Mouse (Mus musculus) limb, embryonic 10.5 days (tissue): Measurements from ENCODE around the gene Smim14. TPM values are rescaled to one million over a fixed set of nuclear protein-coding genes. Genes with fewer than 3 reads are reported as not detected.
A peak's percentile ranks its signal among the peaks of the same experiment; 100 is the strongest.

Experiments
- DNase-seq: peaks from one replicate; pipeline ENCODE4 v3.0.0-alpha.2; 2017; ENCODE audit warnings: low spot score
- H3K27ac ChIP-seq: fragments of 300-500 bp; sonication (generic); 2 replicates; pipeline ENCODE4 v1.5.1; 2016; ENCODE audit warnings: mild to moderate bottlenecking
- H3K27me3 ChIP-seq: fragments of 300-500 bp; sonication (generic); 2 replicates; pipeline ENCODE4 v1.6.1; 2016; ENCODE audit warnings: low read depth, mild to moderate bottlenecking; ENCODE audit not compliant: poor library complexity, severe bottlenecking
- H3K36me3 ChIP-seq: fragments of 300-500 bp; sonication (generic); 2 replicates; pipeline ENCODE4 v1.6.1; 2016; ENCODE audit warnings: mild to moderate bottlenecking, moderate library complexity
- H3K4me1 ChIP-seq: fragments of 300-500 bp; sonication (generic); 2 replicates; pipeline ENCODE4 v1.6.1; 2016
- H3K4me3 ChIP-seq: fragments of 300-500 bp; sonication (generic); 2 replicates; pipeline ENCODE4 v1.5.1; 2016; ENCODE audit warnings: mild to moderate bottlenecking, moderate library complexity
- H3K9me3 ChIP-seq: fragments of 300-500 bp; sonication (generic); replicated peaks from 2 replicates; pipeline ENCODE4 v1.6.1; 2016; ENCODE audit warnings: mild to moderate bottlenecking
- WGBS: fragments of 180-500 bp; shearing (Covaris S2); methylation state at CpG from one replicate; pipeline ENCODE4 v1.1.7; 2016; 5-methylcytosine and 5-hydroxymethylcytosine counted together
- polyA plus RNA-seq: library from polyadenylated mRNA; unstranded; fragments of >200 nt; fragmentation: Nextera tagmentation; extraction: Ambion mirVana; gene quantifications from 2 replicates; pipeline ENCODE4 v1.2.1, GENCODE M21; 2016

Gene Smim14
- polyA plus RNA-seq, 1 experiment from 2014 or later = 67.0 TPM

DNA sequence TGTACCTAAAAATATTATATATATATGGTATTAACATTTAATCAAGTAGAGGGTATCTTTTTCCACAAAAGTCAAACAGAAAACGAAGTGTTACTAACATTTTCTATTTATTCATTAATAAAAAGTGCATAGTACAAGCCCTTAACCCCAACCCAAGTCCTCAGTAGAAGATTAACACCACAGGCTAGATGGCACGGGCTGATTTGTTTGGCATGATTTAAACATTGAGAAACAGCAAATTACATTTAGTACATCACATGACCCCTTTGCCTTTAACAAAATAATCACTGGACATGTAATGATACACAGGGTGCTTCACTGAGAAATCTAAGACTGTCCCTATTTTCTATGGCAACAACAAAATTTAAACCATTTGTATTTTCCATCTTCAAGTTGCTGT is 90.2 kb downstream of the Smim14 start:
- H3K36me3 ChIP-seq = peaks cover 3% of the 10 kb centered on the region; the same call in 1 of the 2 replicates
- no peak overlapping the region for H3K4me3 ChIP-seq
- peaks cover 10% of the 10 kb centered on the region for H3K4me1 ChIP-seq
- no peak for DNase-seq
- H3K27me3 ChIP-seq = no peaks in the 10 kb centered on the region
- no peak overlapping the region for H3K27ac ChIP-seq
- H3K9me3 ChIP-seq = no peaks in the 10 kb centered on the region
- WGBS = 87% methylated on average over 2 of the region's 2 CpGs

DNA sequence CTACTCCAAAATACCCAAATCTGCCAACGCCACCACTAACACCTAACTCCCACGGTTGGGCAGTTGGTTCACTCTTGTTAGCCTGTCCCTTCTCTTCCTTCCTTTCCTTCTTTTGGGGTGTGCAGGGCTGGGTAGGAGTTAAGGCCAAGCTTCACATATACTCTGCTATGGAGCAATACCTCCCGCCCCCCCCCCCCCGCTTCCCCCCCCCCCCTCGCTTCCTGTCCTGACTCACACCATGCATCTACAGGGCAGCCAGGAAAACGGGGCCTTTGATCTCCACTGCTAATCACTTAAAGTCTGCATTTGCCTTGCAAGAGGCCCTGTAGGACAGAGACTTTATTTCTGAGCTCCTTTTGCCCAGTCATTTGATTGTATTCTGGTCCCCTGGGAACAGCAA is 92.0 kb downstream of the Smim14 start:
- 75% methylated on average over 2 of the region's 6 CpGs for WGBS
- no peak overlapping the region for H3K27ac ChIP-seq
- peaks cover 10% of the 10 kb centered on the region for H3K4me1 ChIP-seq
- DNase-seq = no peak
- no peak overlapping the region for H3K4me3 ChIP-seq
- H3K27me3 ChIP-seq = no peaks in the 10 kb centered on the region
- H3K9me3 ChIP-seq = no peaks in the 10 kb centered on the region
- no peaks in the 10 kb centered on the region; the same call in 1 of the 2 replicates for H3K36me3 ChIP-seq

DNA sequence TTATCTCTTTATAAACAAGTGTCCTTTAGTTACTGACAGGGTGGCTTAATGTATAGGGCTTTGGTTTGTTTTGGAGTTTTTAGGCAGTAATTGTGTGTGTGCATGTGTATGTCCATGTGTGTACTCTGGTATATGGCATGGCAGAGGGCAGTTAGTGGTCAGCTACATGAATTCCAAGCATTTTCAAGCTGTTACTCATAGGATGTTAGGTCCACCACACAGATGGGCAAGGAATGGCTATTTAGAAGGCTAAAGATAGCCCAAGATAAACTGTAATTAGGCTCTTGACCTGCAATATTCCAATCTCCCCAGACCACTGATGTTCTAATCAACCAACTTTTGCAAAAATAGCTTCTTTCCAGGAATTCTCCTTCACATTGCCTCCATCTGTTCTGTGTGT is 98.9 kb downstream of the Smim14 start:
- no peak overlapping the region for H3K4me3 ChIP-seq
- peaks cover 2% of the 10 kb centered on the region; the same call in 1 of the 2 replicates for H3K36me3 ChIP-seq
- H3K9me3 ChIP-seq = no peaks in the 10 kb centered on the region
- H3K4me1 ChIP-seq = peaks cover 25% of the 10 kb centered on the region
- no peak for DNase-seq
- H3K27ac ChIP-seq = no peak overlapping the region
- H3K27me3 ChIP-seq = no peaks in the 10 kb centered on the region

DNA sequence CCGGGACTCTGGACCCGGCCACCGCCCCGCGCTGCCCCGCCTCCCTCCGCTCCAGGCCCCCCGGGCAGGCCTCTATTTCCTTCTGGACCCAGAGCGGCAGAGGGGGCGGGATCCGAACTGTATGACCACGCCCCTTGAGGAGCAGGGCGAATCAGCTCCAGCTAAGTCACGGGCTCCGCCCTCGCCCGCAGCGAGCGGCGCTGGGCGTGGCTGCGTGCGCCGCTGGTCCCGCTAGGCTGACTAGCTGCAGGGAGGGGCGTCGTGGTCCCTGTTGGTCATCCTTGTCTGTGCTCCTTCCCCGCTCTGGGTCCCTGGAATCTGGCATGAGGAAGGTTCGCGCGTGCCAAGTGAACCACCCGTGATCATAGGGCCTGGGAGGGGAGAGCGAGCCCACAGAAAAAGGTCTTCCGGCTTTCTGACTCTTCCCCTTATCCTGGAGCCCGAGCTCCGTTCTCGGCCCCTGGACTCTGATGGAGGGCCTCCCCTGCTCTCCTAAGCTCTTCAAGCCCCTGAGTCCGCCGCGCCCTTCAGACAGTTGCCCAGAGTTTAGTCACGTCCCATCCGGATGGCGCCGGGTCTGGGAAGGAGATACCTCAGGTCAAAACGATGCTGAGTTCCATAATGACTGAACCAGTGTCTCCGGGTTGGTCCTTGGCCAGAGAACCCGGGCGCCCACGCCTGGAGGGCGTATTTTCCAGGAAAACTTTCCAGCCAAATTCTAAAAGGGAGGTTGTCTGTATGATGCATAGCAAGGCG is 101.0 kb downstream of the Smim14 start, which contains the start of gene Ugdh:
Gene Ugdh, minus strand, starts transcription at position 144 of the 756 bp plus-strand sequence.
- WGBS = under 1% methylated on average over 51 of the region's 51 CpGs
- DNase-seq = peak; percentile 96

DNA sequence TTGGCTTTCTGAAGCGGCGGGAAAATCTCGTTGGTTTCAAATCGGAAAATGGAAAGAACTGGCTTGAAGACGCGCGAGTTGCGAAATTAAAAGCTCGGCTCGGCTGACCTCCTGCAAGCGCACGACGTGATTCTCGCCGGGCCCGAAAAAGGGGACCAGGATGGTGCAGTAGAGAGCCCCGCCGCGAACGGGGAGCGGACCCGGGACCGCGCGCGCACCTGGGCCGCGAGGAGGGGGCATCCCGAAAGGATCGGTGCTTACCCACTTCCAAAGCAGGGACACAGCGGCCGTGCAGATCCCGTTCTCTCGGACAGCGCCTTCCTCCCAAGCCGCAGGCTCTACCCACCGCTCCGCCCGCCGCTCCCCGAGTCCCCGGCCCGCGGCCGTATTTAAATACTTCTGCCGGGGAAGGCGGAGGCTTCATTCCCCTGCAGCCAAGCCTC is 101.6 kb downstream of the Smim14 start:
- no peak for DNase-seq
- H3K27ac ChIP-seq = peak overlapping the region; percentile 90
- under 1% methylated on average over 47 of the region's 47 CpGs for whole genome bisulfite sequencing
- peaks cover 25% of the 10 kb centered on the region for H3K4me1 ChIP-seq
- no peaks in the 10 kb centered on the region for H3K9me3 ChIP-seq
- peak overlapping the region; percentile 90 for H3K4me3 ChIP-seq
- H3K27me3 ChIP-seq = no peaks in the 10 kb centered on the region
- peaks cover 2% of the 10 kb centered on the region; the same call in 1 of the 2 replicates for H3K36me3 ChIP-seq

More for the DNA sequence above, 101.0 kb downstream of the Smim14 start, which contains the start of gene Ugdh:
- Histone ChIP-seq H3K36me3 (peaks cover 2% of the 10 kb centered on the region; the same call in 1 of the 2 replicates), H3K4me1 (peaks cover 25% of the 10 kb centered on the region), H3K27me3 (no peaks in the 10 kb centered on the region), H3K9me3 (no peaks in the 10 kb centered on the region), H3K4me3 (peak within 1 kb of the TSS; percentile 90), H3K27ac (peak within 1 kb of the TSS; percentile 90)

DNA sequence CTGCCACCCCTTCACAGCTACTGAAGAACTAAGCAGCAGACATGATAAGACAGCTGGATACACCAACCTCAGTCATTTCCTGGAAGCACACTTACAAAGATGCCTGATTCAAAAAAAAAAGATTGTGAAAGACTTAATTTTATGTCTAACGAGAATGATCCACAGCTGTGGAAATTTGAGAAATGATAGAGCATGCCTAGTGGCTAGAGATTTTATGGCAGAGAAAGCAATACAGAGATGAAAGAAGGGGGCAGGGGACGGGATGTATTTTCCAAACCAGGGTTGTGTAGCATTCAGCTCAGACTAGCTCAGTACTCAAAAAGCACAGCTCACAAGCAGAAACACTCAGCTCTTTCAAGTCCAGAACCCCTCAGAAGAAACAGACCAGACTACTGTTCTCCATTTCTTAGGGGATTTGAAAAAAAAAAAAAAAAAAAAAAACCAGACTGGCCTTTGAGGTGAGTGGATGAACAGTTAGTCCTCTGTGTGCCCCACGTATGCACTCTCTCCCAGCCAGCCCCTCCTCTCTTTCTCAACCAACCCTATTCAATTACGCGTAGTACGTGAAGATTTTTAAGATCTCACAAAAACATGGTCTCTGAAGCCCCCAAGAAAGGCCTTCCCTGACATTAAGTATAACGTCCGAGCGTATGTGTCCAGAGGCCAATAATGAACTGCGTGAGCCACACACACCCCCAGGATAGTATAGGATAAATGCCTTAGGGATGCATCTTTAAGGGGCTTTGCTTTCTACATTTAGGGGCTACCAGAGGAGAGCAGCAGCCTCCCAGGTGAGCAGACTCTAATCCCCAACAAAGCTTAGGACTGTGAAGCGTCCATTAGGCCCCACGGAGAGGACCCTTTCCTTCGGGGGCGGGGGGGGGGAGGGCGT is 102.3 kb downstream of the Smim14 start:
- 6% methylated on average over 15 of the region's 15 CpGs for WGBS

DNA sequence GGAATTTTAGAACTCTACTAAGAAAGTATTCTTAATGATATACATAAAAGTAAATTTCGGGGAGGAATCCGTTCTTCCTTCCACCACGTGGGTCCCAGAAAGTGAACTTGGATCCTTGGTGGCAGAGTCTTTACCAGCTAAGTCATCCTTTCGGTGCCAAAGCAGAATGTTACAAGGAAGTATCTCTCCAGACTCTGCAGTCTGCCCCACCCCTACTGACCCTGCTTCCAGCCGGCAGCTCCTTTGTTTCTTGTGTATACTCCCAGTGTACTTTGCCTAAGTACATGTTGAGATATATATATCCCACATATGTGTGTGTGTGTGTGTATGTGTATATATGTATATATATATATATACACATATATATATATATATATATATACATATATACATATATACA is 107.5 kb downstream of the Smim14 start:
- WGBS = 93% methylated on average over 5 of the region's 5 CpGs
- Histone ChIP-seq H3K27me3 (no peaks in the 10 kb centered on the region), H3K4me1 (peaks cover 3% of the 10 kb centered on the region; the same call in 1 of the 2 replicates), H3K27ac (no peak overlapping the region), H3K4me3 (no peak overlapping the region), H3K36me3 (peaks cover 27% of the 10 kb centered on the region), H3K9me3 (no peaks in the 10 kb centered on the region)
- no peak for DNase-seq

More for the DNA sequence above, 102.3 kb downstream of the Smim14 start:
- Histone ChIP-seq H3K4me1 (peaks cover 25% of the 10 kb centered on the region), H3K4me3 (peak overlapping the region; percentile 90), H3K27ac (peak overlapping the region; percentile 90), H3K36me3 (peaks cover 2% of the 10 kb centered on the region; the same call in 1 of the 2 replicates), H3K27me3 (no peaks in the 10 kb centered on the region), H3K9me3 (no peaks in the 10 kb centered on the region)
- no peak for DNase-seq

DNA sequence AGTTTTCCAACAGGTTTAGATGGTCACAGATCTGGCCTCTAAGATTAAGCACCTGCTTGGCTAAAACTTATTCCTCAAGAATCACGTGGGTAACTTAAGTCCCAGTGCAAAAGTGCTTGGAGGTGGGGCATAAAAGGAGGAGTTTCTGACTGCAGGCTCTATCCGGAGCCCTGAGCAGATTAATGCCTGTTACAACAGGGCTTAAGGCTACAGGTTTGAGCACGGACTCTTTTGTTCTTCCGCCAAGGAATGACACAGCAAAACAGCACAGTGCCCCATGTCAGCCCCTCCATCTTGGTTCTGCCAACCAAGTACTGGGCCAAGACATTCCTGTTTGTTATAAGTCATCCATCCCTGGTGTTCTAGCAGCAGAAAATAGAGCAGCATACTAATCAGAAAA is 108.7 kb downstream of the Smim14 start:
- Histone ChIP-seq H3K4me1 (no peaks in the 10 kb centered on the region), H3K27me3 (no peaks in the 10 kb centered on the region), H3K9me3 (no peaks in the 10 kb centered on the region), H3K4me3 (no peak overlapping the region), H3K36me3 (peaks cover 37% of the 10 kb centered on the region), H3K27ac (no peak overlapping the region)
- 50% methylated on average over 4 of the region's 4 CpGs for WGBS
- DNase-seq = no peak

DNA sequence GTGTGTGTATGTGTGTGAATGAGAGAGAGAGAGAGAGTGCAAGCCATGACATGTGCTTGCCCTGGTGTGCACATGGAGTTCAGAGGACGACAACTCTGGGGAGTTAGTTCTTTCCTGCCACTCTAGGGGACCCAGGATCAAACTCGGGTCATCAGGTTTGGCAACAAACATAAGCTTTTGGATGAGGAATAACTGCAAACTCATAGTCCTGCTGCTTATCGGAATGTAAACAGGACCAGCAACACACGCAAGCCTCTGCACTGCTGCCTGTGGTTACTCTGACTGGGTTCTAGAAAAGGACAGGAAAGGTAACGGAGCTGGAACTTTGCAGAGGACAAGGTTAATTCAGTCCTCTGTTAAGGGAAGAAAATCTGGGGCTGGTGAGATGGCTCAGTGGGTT is 111.7 kb downstream of the Smim14 start:
- WGBS = 93% methylated on average over 5 of the region's 5 CpGs
- Histone ChIP-seq H3K4me1 (no peaks in the 10 kb centered on the region), H3K27ac (no peak overlapping the region), H3K36me3 (peaks cover 65% of the 10 kb centered on the region), H3K9me3 (no peaks in the 10 kb centered on the region), H3K4me3 (no peak overlapping the region), H3K27me3 (no peaks in the 10 kb centered on the region)
- DNase-seq = no peak

DNA sequence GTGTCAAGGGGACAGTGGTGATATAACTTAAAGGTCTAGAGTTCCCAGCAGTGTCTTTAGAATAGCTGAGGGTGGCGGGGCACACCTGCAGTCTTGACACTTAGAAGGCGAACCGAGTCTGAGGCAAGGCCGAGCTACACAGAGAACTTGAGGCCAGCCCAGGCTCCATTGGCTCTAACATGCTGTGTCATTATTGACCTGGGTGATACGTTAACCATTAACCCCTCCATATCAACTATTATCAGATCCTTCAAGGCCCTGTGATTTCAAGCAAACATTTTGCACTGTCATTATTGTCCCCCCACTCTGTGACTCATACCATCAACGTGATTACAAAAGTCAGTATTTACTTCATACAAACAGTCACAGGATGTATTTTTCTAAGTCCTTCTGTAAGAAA is 112.8 kb downstream of the Smim14 start:
- WGBS = 93% methylated on average over 6 of the region's 6 CpGs
- Histone ChIP-seq H3K9me3 (no peaks in the 10 kb centered on the region), H3K27ac (no peak overlapping the region), H3K4me1 (no peaks in the 10 kb centered on the region), H3K27me3 (no peaks in the 10 kb centered on the region), H3K36me3 (peaks cover 67% of the 10 kb centered on the region), H3K4me3 (no peak overlapping the region)
- DNase-seq = no peak

DNA sequence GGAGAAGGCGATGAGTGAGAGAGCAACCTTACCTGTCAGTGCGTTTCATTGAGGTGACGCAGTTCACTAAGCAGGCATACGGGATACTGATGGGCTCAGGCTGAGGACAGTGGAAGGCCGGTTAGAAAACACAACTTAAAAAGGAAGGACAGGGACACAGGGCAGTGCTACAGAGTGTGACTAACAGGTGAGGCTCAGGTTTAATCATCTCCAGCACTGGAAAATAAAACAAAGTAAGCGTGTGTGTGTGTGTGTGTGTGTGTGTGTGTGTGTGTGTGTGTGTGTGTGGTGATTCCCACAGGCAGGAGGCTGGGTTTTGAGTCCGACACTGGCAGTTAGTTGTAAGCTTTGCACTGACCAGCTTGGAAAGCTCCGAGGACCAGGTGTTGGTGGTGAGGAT is 114.2 kb downstream of the Smim14 start:
- Histone ChIP-seq H3K27me3 (no peaks in the 10 kb centered on the region), H3K36me3 (peaks cover 78% of the 10 kb centered on the region)
- no peak for DNase-seq

DNA sequence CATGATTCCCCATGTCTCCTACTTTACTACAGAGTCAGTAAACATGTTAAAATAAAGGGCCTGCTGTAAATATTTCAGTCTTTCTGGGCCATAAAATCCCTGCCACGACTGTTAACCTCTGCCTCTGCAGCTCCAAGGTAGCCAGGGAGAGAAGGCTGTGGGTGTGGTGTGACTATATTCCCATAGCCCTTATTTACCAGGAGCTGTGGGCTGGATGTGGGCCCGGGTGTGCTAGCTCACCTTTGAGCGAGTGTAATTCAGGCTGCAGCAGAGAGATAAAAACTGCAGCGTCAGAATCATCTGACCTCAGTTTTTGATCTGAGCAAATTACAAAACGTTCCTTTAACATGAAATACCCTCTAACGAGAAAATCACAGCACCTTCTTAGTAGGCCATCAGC is 116.2 kb downstream of the Smim14 start:
- WGBS = 64% methylated on average over 6 of the region's 6 CpGs
- Histone ChIP-seq H3K4me1 (peaks cover 7% of the 10 kb centered on the region), H3K4me3 (no peak overlapping the region), H3K9me3 (no peaks in the 10 kb centered on the region), H3K27me3 (no peaks in the 10 kb centered on the region), H3K36me3 (peaks cover 82% of the 10 kb centered on the region), H3K27ac (no peak overlapping the region)
- no peak for DNase-seq

More for the DNA sequence above, 114.2 kb downstream of the Smim14 start:
- no peaks in the 10 kb centered on the region for H3K4me1 ChIP-seq
- no peak overlapping the region for H3K27ac ChIP-seq
- no peak overlapping the region for H3K4me3 ChIP-seq
- 93% methylated on average over 8 of the region's 8 CpGs for WGBS
- no peaks in the 10 kb centered on the region for H3K9me3 ChIP-seq

DNA sequence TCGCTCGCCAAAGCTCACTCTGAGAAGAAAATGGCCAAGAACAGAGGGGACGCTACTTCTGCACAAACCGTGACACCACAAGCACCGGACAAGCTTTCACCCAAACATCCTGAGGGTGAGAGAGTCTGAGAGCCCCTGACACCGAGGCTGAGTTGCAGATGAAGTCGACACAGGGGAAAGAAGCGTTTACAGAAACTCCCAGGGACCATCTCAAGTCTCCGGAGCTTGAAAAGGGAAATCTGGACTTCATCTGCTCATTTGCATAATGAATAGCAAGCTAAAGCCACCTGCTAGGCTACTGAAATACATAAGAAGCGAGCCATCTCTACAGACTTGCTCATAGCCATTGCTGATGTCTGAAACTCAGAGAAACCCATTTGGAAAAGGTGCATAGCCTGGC is 117.8 kb downstream of the Smim14 start:
- H3K4me1 ChIP-seq = peaks cover 15% of the 10 kb centered on the region
- no peaks in the 10 kb centered on the region for H3K27me3 ChIP-seq
- H3K36me3 ChIP-seq = peaks cover 74% of the 10 kb centered on the region
- no peak for DNase-seq
- H3K4me3 ChIP-seq = no peak overlapping the region
- H3K27ac ChIP-seq = no peak overlapping the region
- WGBS = 89% methylated on average over 10 of the region's 10 CpGs
- no peaks in the 10 kb centered on the region for H3K9me3 ChIP-seq
